ENCODE assay signal across 9 mouse cellular contexts in genomic region chr1:180482840-180483398, GRCm38 (mm10). TPM values are rescaled to one million over a fixed set of nuclear protein-coding genes. Genes with fewer than 3 reads are reported as not detected.
DNase-seq lines count a peak whose midpoint lies in the region; ATAC-seq and TF ChIP-seq lines count a peak whose summit lies in the region.
"Had no signal": no experiment of that assay in that cellular context is flagged by ENCODE, and none has a peak within 500 bp of the region (broad histone marks: within the 10 kb centered on the region; RNA-seq: fewer than 3 reads in every experiment).

No protein-coding gene starts in this region.

- WGBS in lung, embryonic 14.5 days: 4% methylated on average over 39 of the region's 39 CpGs
- 3% methylated on average over 39 of the region's 39 CpGs for WGBS in forebrain, embryonic 10.5 days
- WGBS in limb, embryonic 10.5 days: 4% methylated on average over 39 of the region's 39 CpGs
- WGBS in neural tube, embryonic 13.5 days: 7% methylated on average over 23 of the region's 39 CpGs

- DNase-seq in lung, embryonic 14.5 days: no peak
- DNase-seq in lung, postnatal 10 days: no peak
- DNase-seq in forebrain, embryonic 10.5 days (ENCODE audit: extremely low spot score, low spot score): peak; percentile 23
- peak; percentile 37 for DNase-seq in limb, embryonic 10.5 days (ENCODE audit: low spot score)
- DNase-seq in adrenal gland, postnatal 10 days: no peak
- no peak for DNase-seq in kidney, adult 18-20 months
- no peak for DNase-seq in spleen, adult 12 weeks (ENCODE audit: low spot score)
- DNase-seq: adrenal gland, adult 8-10 months had no signal

- no peaks in the 10 kb centered on the region for H3K9me3 ChIP-seq in lung, embryonic 14.5 days (ENCODE audit: low read depth, low read length)
- H3K9me3 ChIP-seq in forebrain, embryonic 10.5 days: no peaks in the 10 kb centered on the region
- no peaks in the 10 kb centered on the region for H3K9me3 ChIP-seq in limb, embryonic 10.5 days (replicated peaks)
- H3K9me3 ChIP-seq in neural tube, embryonic 13.5 days: no peaks in the 10 kb centered on the region

- no peaks in the 10 kb centered on the region for H3K4me1 ChIP-seq in lung, embryonic 14.5 days (ENCODE audit: insufficient read depth)
- H3K4me1 ChIP-seq in forebrain, embryonic 10.5 days: peaks cover 52% of the 10 kb centered on the region
- peaks cover 33% of the 10 kb centered on the region for H3K4me1 ChIP-seq in limb, embryonic 10.5 days
- peaks cover 33% of the 10 kb centered on the region for H3K4me1 ChIP-seq in neural tube, embryonic 13.5 days (replicated peaks)

- peak overlapping the region; percentile 39 for H3K4me3 ChIP-seq in lung, embryonic 14.5 days (ENCODE audit: low read depth, low read length)
- H3K4me3 ChIP-seq in forebrain, embryonic 10.5 days: peak overlapping the region; percentile 60
- peak overlapping the region; percentile 58 for H3K4me3 ChIP-seq in limb, embryonic 10.5 days
- peak overlapping the region; percentile 49 for H3K4me3 ChIP-seq in neural tube, embryonic 13.5 days

- peaks cover 42% of the 10 kb centered on the region for H3K27me3 ChIP-seq in lung, embryonic 14.5 days (ENCODE audit: insufficient read depth, low read length)
- H3K27me3 ChIP-seq in forebrain, embryonic 10.5 days (ENCODE audit: poor library complexity, severe bottlenecking): peaks cover 76% of the 10 kb centered on the region
- H3K27me3 ChIP-seq in limb, embryonic 10.5 days (ENCODE audit: low read depth, poor library complexity, severe bottlenecking): peaks cover 63% of the 10 kb centered on the region
- peaks cover 44% of the 10 kb centered on the region for H3K27me3 ChIP-seq in neural tube, embryonic 13.5 days

- H3K36me3 ChIP-seq in lung, embryonic 14.5 days (ENCODE audit: insufficient read depth): no peaks in the 10 kb centered on the region
- H3K36me3 ChIP-seq in forebrain, embryonic 10.5 days (replicated peaks): no peaks in the 10 kb centered on the region
- no peaks in the 10 kb centered on the region for H3K36me3 ChIP-seq in limb, embryonic 10.5 days
- H3K36me3 ChIP-seq in neural tube, embryonic 13.5 days: no peaks in the 10 kb centered on the region

- ATAC-seq in lung, embryonic 14.5 days (ENCODE audit: insufficient read depth): no peak
- ATAC-seq in neural tube, embryonic 13.5 days (ENCODE audit: low read depth): no peak; the same call in 1 of the 2 replicates

- no peak for TF ChIP-seq CTCF in lung, embryonic 14.5 days (IDR thresholded peaks at IDR 0.05; ENCODE audit: low read depth)

- peak overlapping the region; percentile 73 for H3K4me2 ChIP-seq in lung, embryonic 14.5 days
- H3K4me2 ChIP-seq in neural tube, embryonic 13.5 days: peak overlapping the region; percentile 76

- no peak overlapping the region for H3K27ac ChIP-seq in lung, embryonic 14.5 days (ENCODE audit: low read depth)
- H3K27ac ChIP-seq in forebrain, embryonic 10.5 days: peak overlapping the region; percentile 37
- H3K27ac ChIP-seq in limb, embryonic 10.5 days: peak overlapping the region; percentile 37; the same call in 1 of the 2 replicates
- H3K27ac ChIP-seq in neural tube, embryonic 13.5 days (replicated peaks): no peak overlapping the region

- peak overlapping the region; percentile 13; the same call in 1 of the 2 replicates for H3K9ac ChIP-seq in lung, embryonic 14.5 days
- peak overlapping the region; percentile 74 for H3K9ac ChIP-seq in neural tube, embryonic 13.5 days

RNA-seq across cellular contexts. Expression of gene Stum, which starts 0.4 kb away (rescaled TPM):
- not detected in 2 replicates for polyA plus RNA-seq in lung, embryonic 14.5 days (2014; fragmentation: Nextera tagmentation; extraction: Ambion mirVana)
- polyA plus RNA-seq in forebrain, embryonic 10.5 days (2016; fragmentation: Nextera tagmentation; extraction: Ambion mirVana): 3.8 and 4.0 TPM in 2 replicates
- 0.39 and 0.60 TPM in 2 replicates for polyA plus RNA-seq in limb, embryonic 10.5 days (2016; fragmentation: Nextera tagmentation; extraction: Ambion mirVana)
- polyA plus RNA-seq in neural tube, embryonic 13.5 days (2015; fragmentation: Nextera tagmentation; extraction: Ambion mirVana): 5.5 and 5.6 TPM in 2 replicates
- 1 to 10 TPM; 1.1 to 1.5 TPM for total RNA-seq in adrenal gland, postnatal 10 days (2021)

Comparison
In these comparisons a context has a peak if more than half of its experiments do, and no peak if none do; other contexts are left out.
1. DNase-seq: peak in forebrain, embryonic 10.5 days (single experiment) and limb, embryonic 10.5 days (single experiment); none in lung, embryonic 14.5 days (single experiment), lung, postnatal 10 days (single experiment), adrenal gland, postnatal 10 days (single experiment), kidney, adult 18-20 months (single experiment) and spleen, adult 12 weeks (single experiment).
2. H3K27ac ChIP-seq: peak in forebrain, embryonic 10.5 days (single experiment) and limb, embryonic 10.5 days (single experiment); none in lung, embryonic 14.5 days (single experiment) and neural tube, embryonic 13.5 days (single experiment).
3. Peak in every context shown above with its lines, with median percentiles within 50 percentile points of each other: H3K4me3 ChIP-seq.